Mouse (Mus musculus) adrenal gland, postnatal 25 days (tissue): ENCODE measurements around the gene Gm3043. TPM values are rescaled to one million over a fixed set of nuclear protein-coding genes. Genes with fewer than 3 reads are reported as not detected.
"Not testable (repeated sequence)": the region's sequence is repeated elsewhere in the genome, so short reads cannot be mapped to it uniquely, and the experiment has no call there.

Source experiments
- DNase-seq: peaks from one replicate; pipeline ENCODE4 v3.0.0; 2021; ENCODE audit warnings: mixed read lengths
- long read RNA-seq: library from polyadenylated mRNA; stranded (forward); transcript quantifications from one replicate; pipeline ENCODE4 v2.0.0, GENCODE M21; 2021
- total RNA-seq: library from RNA; stranded (reverse); gene quantifications from 2 replicates; pipeline ENCODE4 v1.2.3, GENCODE M21; 2021

The Gm3043 gene
- total RNA-seq = not detected in 2 replicates
- long read RNA-seq = 0 reads

GRCm38 (mm10) chr14:3688483-3688882 is at the start of gene Gm3043:
TSS of gene Gm3043 (plus strand) at chr14:3688783.
- not testable (repeated sequence) for DNase-seq

DNA sequence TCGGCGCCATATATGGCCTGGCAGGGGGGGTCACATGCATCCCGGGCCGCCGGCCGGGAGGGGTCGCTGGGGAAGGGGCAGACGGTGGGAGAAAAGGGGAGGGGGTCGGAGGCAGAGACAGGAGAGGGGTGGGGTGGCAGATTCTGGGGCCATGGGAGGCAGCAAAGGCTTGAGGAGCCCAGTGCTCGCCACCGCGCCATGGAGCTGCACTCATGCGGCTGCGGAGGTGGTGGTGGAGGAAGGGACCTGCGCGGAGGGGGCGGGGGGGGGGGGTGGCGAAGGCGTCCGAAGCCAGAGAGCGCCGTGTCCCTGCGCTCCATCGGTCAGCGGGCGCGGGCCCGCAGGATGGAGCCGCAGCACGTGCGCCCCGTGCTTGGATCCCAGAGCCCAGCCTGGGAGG is 36.9 kb upstream of the Gm3043 start, which contains the start of gene Gm3020:
Gene Gm3020, plus strand, starts transcription at position 301 of the 400 bp plus-strand sequence.
- DNase-seq = not testable (repeated sequence)

Other genes starting within 250 kb of the Gm3043 start
- not detected in 2 replicates for gene Gm10408, start 239.4 kb upstream of the Gm3043 start, total RNA-seq
- gene Gm3012, start 54.3 kb upstream of the Gm3043 start, total RNA-seq = not detected in 2 replicates
- 0.43 and 0.71 TPM in 2 replicates for gene Gm3020, start 36.8 kb upstream of the Gm3043 start, total RNA-seq
- not detected in 2 replicates for gene Gm3002, start 121.3 kb downstream of the Gm3043 start, total RNA-seq
- gene Gm3033, start 157.5 kb downstream of the Gm3043 start, total RNA-seq = not detected in 2 replicates
- not detected in 2 replicates for gene Gm2916, start 195.4 kb downstream of the Gm3043 start, total RNA-seq
- gene Gm3029, start 243.0 kb downstream of the Gm3043 start, total RNA-seq = not detected in 2 replicates